Mouse (Mus musculus) kidney, adult 11 months (tissue): ENCODE results near the gene Kcnh4.

Experiments
- DNase-seq: peaks from one replicate; pipeline ENCODE4 v3.0.0; 2022

Gene Kcnh4

GRCm38 (mm10) chr11:100762831-100763230, 3.1 kb upstream of the Kcnh4 start, which contains the start of gene Hcrt:
Gene Hcrt, minus strand, starts transcription at chr11:100762931.
- no peak for DNase-seq

GRCm38 (mm10) chr11:100761547-100762045, 1.9 kb upstream of the Kcnh4 start:
- DNase-seq = peak; percentile 84

GRCm38 (mm10) chr11:100758707-100759610, 783 bp downstream of the Kcnh4 start:
- no peak for DNase-seq

GRCm38 (mm10) chr11:100757566-100757965, 2.2 kb downstream of the Kcnh4 start:
- no peak for DNase-seq

- DNase-seq = no peak
Observed at GRCm38 (mm10) chr11:100756476-100756875, 3.3 kb downstream of the Kcnh4 start.

GRCm38 (mm10) chr11:100754693-100755057, 5.1 kb downstream of the Kcnh4 start:
- no peak for DNase-seq

- no peak for DNase-seq
Observed at GRCm38 (mm10) chr11:100754021-100754692, 5.6 kb downstream of the Kcnh4 start.

GRCm38 (mm10) chr11:100752294-100752693, 7.4 kb downstream of the Kcnh4 start:
- DNase-seq = no peak

- DNase-seq = no peak
Observed at GRCm38 (mm10) chr11:100750127-100750526, 9.6 kb downstream of the Kcnh4 start.

- DNase-seq = no peak
Observed at GRCm38 (mm10) chr11:100749469-100749868, 10.3 kb downstream of the Kcnh4 start.

- DNase-seq = no peak
Observed at GRCm38 (mm10) chr11:100748620-100749019, 11.1 kb downstream of the Kcnh4 start.

- DNase-seq = no peak
Observed at GRCm38 (mm10) chr11:100747114-100747513, 12.6 kb downstream of the Kcnh4 start.

GRCm38 (mm10) chr11:100746546-100746945, 13.2 kb downstream of the Kcnh4 start:
- DNase-seq = no peak

- DNase-seq = no peak
Observed at GRCm38 (mm10) chr11:100745085-100745484, 14.7 kb downstream of the Kcnh4 start.

- peak; percentile 85 for DNase-seq
Observed at GRCm38 (mm10) chr11:100741348-100741747, 18.4 kb downstream of the Kcnh4 start.

- DNase-seq = no peak
Observed at GRCm38 (mm10) chr11:100738749-100739148, 21.0 kb downstream of the Kcnh4 start.

- DNase-seq = peak; percentile 99
Observed at GRCm38 (mm10) chr11:100738066-100738604, 21.6 kb downstream of the Kcnh4 start, which contains the start of gene Rab5c. Gene Rab5c, minus strand, starts transcription at chr11:100738215.

GRCm38 (mm10) chr11:100737105-100737733, 22.5 kb downstream of the Kcnh4 start:
- peak; percentile 50 for DNase-seq

- no peak for DNase-seq
Observed at GRCm38 (mm10) chr11:100736746-100737080, 23.0 kb downstream of the Kcnh4 start.

- DNase-seq = no peak
Observed at GRCm38 (mm10) chr11:100735954-100736745, 23.6 kb downstream of the Kcnh4 start.

GRCm38 (mm10) chr11:100735134-100735865, 24.4 kb downstream of the Kcnh4 start:
- no peak for DNase-seq
